Mouse (Mus musculus) C2C12 (cell line): Measurements from ENCODE around the gene Csde1.

Source experiments
- CTCF ChIP-seq: IDR thresholded peaks from one replicate; pipeline ENCODE4 v1.5.1; 2011; ENCODE audit not compliant: control insufficient read depth, insufficient read depth, insufficient read length
- MAX ChIP-seq: IDR thresholded peaks from one replicate; pipeline ENCODE4 v1.6.1; 2011; ENCODE audit warnings: mild to moderate bottlenecking, control low read depth
- MYOG ChIP-seq: IDR thresholded peaks from one replicate; pipeline ENCODE4 v1.6.1; 2011; ENCODE audit not compliant: control insufficient read depth, insufficient read length; ENCODE audit errors: extremely low read depth
- USF1 ChIP-seq: IDR thresholded peaks from one replicate; pipeline ENCODE4 v1.6.1; 2011; ENCODE audit warnings: low read depth, mild to moderate bottlenecking, control low read depth, moderate library complexity

DNA sequence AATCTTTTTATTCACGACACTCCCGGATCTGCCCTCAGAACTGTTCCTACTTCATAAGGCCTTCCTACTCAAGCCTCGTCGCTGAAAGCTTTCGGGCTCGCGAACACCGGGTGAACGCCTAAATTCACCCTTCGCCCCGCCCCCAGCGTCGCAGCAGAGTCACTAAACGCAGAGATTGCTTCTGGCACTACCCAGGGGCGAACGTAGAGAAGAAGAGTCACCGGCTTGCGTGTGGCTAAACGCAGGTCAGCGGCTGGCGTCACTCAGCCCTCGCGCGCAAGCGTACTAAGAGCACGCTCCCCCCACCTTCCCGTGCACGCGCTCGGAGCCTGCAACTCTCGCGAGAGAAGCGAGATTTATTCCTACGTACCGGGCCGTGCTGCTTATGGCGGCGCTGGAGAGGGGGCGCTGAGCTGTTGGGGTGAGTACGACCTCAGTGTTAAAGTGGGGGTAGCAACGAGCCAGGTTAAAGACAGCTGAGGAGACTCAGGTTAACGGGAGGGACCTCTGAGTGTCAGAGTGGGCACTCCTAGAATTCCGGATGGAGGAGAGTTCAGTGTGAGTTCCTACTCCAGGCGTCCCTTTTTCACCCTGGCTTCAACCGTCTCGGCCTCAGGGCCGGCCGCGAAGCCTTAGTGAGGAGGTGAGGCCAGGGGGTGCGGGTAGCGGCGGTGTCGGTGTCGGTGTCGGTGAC, at the start of gene Csde1:
- TF ChIP-seq MAX (peak; percentile 56), CTCF (no peak), USF1 (no peak), MYOG (no peak)
